Mouse (Mus musculus) retina, postnatal 1 day (tissue): ENCODE measurements at regions not wholly inside any gene's neighbourhood (a gene's known extent, or its start where the extent isn't known, plus 50 kb on each side); places are given as distances from the start of the nearest gene placed in this dataset.
"Not testable (repeated sequence)": the region's sequence is repeated elsewhere in the genome, so short reads cannot be mapped to it uniquely, and the experiment has no call there.

ENCODE experiments used
- DNase-seq: peaks from one replicate; pipeline ENCODE4 v3.0.0-alpha.2; 2012

- peak; percentile 20 for DNase-seq
Measured at GRCm38 (mm10) chr14:90488301-90488700, 2017.1 kb upstream of the Pcdh20 start.

- DNase-seq: no peak
Measured at GRCm38 (mm10) chr14:90447971-90448370, 1976.8 kb upstream of the Pcdh20 start.

GRCm38 (mm10) chr14:90432874-90433543 is 1961.8 kb upstream of the Pcdh20 start:
- DNase-seq: peak; percentile 80

DNA sequence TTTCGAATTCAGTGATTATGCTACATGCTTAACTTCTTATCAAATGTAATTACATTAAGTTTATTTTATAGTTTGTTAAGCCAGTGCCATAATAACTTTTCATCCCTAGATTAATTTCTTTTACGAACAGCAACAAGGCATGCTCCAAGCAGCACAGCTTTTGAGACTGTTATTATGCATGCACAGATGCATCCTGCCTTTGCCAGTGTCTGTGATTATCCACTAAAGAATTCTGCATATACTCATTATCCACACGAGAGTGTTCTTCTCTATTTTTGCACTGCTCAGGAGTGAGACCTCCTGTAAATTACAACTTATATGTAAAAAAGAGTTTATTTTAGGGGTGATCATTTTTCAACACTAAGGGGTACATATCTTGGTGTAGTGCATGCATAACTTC is 1941.5 kb upstream of the Pcdh20 start:
- DNase-seq: no peak

- DNase-seq: no peak
Measured at GRCm38 (mm10) chr14:90406350-90406749, 1935.2 kb upstream of the Pcdh20 start.

DNA sequence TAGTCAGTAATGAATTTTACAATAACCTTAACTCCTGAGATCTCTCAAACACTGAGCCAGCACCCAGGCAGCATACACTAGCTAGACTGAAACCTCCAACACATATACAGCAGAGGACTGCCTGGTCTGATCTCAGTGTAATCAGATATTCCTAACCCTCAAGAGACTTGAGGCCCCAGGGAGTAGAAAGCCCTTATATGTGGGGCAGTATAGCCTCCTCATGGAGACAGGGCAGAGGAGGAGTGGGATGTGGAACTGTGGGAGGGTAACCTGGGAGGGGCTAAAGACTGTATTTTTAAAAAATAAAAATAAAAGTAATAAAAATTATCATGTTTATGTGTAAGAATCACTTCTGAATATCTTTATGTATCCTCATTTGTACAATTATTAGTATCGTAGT is 1934.3 kb upstream of the Pcdh20 start:
- no peak for DNase-seq

GRCm38 (mm10) chr14:90367256-90367936 is 1896.2 kb upstream of the Pcdh20 start:
- peak; percentile 3 for DNase-seq

DNA sequence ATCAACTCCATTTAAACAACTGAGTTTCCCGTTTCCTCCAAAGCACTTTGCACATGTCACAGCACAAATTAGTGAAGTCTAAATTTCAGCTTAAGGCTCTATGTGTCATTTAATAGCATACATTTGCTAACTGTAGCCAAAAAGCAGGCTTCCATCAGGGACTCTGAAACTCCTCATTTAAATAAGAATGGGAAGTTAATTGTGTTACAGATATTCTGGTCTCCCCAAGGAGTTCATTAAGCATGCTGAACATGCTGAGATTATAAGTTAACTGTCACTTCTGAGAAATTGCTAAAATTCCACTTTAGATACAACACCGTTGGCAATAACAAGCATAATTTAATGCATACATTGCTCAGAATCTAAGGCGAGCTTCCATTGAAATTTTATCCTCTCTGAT is 1863.3 kb upstream of the Pcdh20 start:
- no peak for DNase-seq

- not testable (repeated sequence) for DNase-seq
Measured at GRCm38 (mm10) chr14:90295456-90295855, 1824.3 kb upstream of the Pcdh20 start.

DNA sequence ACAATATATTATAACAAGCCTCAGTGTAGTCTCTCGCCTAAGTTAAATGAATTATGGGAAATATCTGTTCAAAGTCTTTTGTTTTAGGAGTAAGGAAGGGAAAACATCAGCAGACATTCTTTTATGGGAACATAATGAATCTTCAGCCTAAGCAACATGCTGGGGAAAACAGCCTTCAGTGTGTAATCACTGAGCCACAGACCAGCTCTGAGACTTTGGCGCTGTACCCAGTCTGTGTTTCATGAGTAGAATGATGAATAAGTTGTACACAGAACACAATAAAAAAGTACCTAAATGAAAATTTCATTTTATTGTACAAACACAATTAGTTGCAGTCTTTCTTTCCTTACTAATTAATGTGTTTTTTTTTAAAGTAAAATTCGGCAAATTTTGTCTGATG is 1774.8 kb upstream of the Pcdh20 start:
- no peak for DNase-seq

GRCm38 (mm10) chr14:90232661-90233060 is 1761.5 kb upstream of the Pcdh20 start:
- DNase-seq: no peak

- DNase-seq: no peak
Measured at GRCm38 (mm10) chr14:90200294-90200693, 1729.1 kb upstream of the Pcdh20 start.

- no peak for DNase-seq
Measured at GRCm38 (mm10) chr14:90197791-90198190, 1726.6 kb upstream of the Pcdh20 start.

GRCm38 (mm10) chr14:90172729-90173128 is 1701.5 kb upstream of the Pcdh20 start:
- no peak for DNase-seq
